Mouse (Mus musculus) myocyte (in vitro differentiated cells): ENCODE measurements around the gene Meltf. TPM values are rescaled to one million over a fixed set of nuclear protein-coding genes. Genes with fewer than 3 reads are reported as not detected.

ENCODE experiments used
- H3K27me3 ChIP-seq: one replicate; pipeline ENCODE4 v1.6.1; 2011; ENCODE audit not compliant: control insufficient read depth, insufficient read depth, insufficient read length
- H3K36me3 ChIP-seq: one replicate; pipeline ENCODE4 v1.6.1; 2011; ENCODE audit not compliant: control insufficient read depth, insufficient read depth
- H3K4me2 ChIP-seq: one replicate; pipeline ENCODE4 v1.6.1; 2011; ENCODE audit warnings: low read depth, control low read depth
- H3K4me3 ChIP-seq: one replicate; pipeline ENCODE4 v1.5.1; 2011; ENCODE audit warnings: mild to moderate bottlenecking, control low read depth, moderate library complexity
- H3K79me2 ChIP-seq: one replicate; pipeline ENCODE4 v1.6.1; 2011; ENCODE audit not compliant: control insufficient read depth, insufficient read depth
- H3ac ChIP-seq: one replicate; pipeline ENCODE4 v1.6.1; 2011; ENCODE audit not compliant: control insufficient read depth, insufficient read length
- CEBPB ChIP-seq: IDR thresholded peaks from 2 replicates; pipeline ENCODE4 v1.6.1; 2011; ENCODE audit warnings: mild to moderate bottlenecking, moderate library complexity; ENCODE audit not compliant: poor library complexity, insufficient read depth, severe bottlenecking
- E2F4 ChIP-seq: IDR thresholded peaks from one replicate; pipeline ENCODE4 v1.6.1; 2011; ENCODE audit warnings: mild to moderate bottlenecking, control low read depth, moderate library complexity; ENCODE audit not compliant: insufficient read depth
- MAX ChIP-seq: IDR thresholded peaks from one replicate; pipeline ENCODE4 v1.6.1; 2011; ENCODE audit warnings: low read depth, mild to moderate bottlenecking, control low read depth
- MYOD1 ChIP-seq, 3 experiments: IDR thresholded peaks; one replicate each; pipeline ENCODE4 v1.6.1; 2011; ENCODE audit warnings: control low read depth in 2 of 3, low read depth in 2 of 3, mild to moderate bottlenecking in 2 of 3, moderate library complexity in 1 of 3; ENCODE audit not compliant: insufficient read length in 2 of 3, control insufficient read depth in 1 of 3
- MYOG ChIP-seq, 3 experiments: IDR thresholded peaks; one replicate each; pipeline ENCODE4 v1.6.1; 2011; ENCODE audit warnings: control low read depth in 2 of 3, low read depth in 2 of 3, mild to moderate bottlenecking in 2 of 3; ENCODE audit not compliant: insufficient read length in 2 of 3, control insufficient read depth in 1 of 3, insufficient read depth in 1 of 3
- POLR2A ChIP-seq: IDR thresholded peaks from one replicate; pipeline ENCODE4 v1.6.1; 2011; ENCODE audit warnings: low read depth, mild to moderate bottlenecking, control low read depth, moderate library complexity; ENCODE audit not compliant: insufficient read length
- POLR2AphosphoS2 ChIP-seq: IDR thresholded peaks from one replicate; pipeline ENCODE4 v1.6.1; 2011; ENCODE audit warnings: low read depth, control low read depth; ENCODE audit not compliant: insufficient read length
- REST ChIP-seq: IDR thresholded peaks from one replicate; pipeline ENCODE4 v1.6.1; 2011; ENCODE audit warnings: mild to moderate bottlenecking, control low read depth, moderate library complexity; ENCODE audit not compliant: insufficient read depth, insufficient read length
- SRF ChIP-seq: IDR thresholded peaks from one replicate; pipeline ENCODE4 v1.6.1; 2011; ENCODE audit warnings: low read depth; ENCODE audit not compliant: control insufficient read depth, insufficient read length
- TCF12 ChIP-seq: IDR thresholded peaks from one replicate; pipeline ENCODE4 v1.6.1; 2011; ENCODE audit warnings: mild to moderate bottlenecking, control low read depth; ENCODE audit not compliant: poor library complexity, insufficient read depth, severe bottlenecking
- TCF3 ChIP-seq: IDR thresholded peaks from one replicate; pipeline ENCODE4 v1.6.1; 2011; ENCODE audit warnings: low read depth, control low read depth; ENCODE audit not compliant: insufficient read length
- USF1 ChIP-seq: IDR thresholded peaks from one replicate; pipeline ENCODE4 v1.6.1; 2011; ENCODE audit warnings: low read depth, mild to moderate bottlenecking, control low read depth, moderate library complexity
- polyA plus RNA-seq: library from polyadenylated mRNA; unstranded; fragments of >200 nt; fragmentation: generic; extraction: Trizol; gene quantifications from one replicate; pipeline ENCODE4 v1.2.1, GENCODE M21; 2012; ENCODE audit warnings: missing spikeins

Meltf gene
- polyA plus RNA-seq, 1 experiment, result not detected

DNA sequence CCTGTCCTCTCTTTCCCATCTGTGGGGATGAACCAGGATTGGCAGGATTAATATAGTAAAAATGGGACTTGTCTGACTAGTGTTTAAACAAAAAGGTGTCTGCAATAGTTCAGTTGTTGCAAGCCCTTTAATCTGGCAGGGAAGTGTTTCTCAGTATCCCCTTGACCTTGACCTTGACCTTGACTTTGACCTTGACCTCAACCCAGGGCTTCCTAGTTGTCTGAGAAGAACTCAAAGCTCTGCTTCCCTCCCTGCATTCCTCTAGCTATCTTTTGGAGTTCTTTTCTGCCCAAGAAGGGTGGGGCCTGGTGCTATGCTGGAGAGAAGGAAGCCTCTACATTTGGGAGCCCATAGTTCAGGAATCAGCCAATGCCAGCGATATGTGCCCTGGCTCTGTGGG, 23.3 kb downstream of the Meltf start:
- Histone ChIP-seq H3K4me2 (no peak overlapping the region), H3K79me2 (no peaks in the 10 kb centered on the region), H3K36me3 (no peaks in the 10 kb centered on the region), H3K4me3 (no peak overlapping the region), H3K27me3 (peaks cover 5% of the 10 kb centered on the region), H3ac (no peak overlapping the region)
- TF ChIP-seq MYOD1 (IDR thresholded peaks at IDR 0.05; ENCODE audit: control insufficient read depth in 1 of 3, insufficient read length in 2 of 3, low read depth in 2 of 3) (no peak), TCF12 (no peak), POLR2AphosphoS2 (no peak), MYOG (IDR thresholded peaks at IDR 0.05; ENCODE audit: control insufficient read depth in 1 of 3, insufficient read depth in 1 of 3, insufficient read length in 2 of 3, low read depth in 2 of 3) (no peak), CEBPB (no peak), TCF3 (no peak), E2F4 (no peak), SRF (no peak), POLR2A (no peak), REST (no peak), MAX (no peak), USF1 (no peak)

GRCm38 (mm10) chr16:31903239-31903638, 24.6 kb downstream of the Meltf start:
- TF ChIP-seq CEBPB (no peak), REST (no peak), SRF (no peak), TCF3 (no peak), MAX (no peak), POLR2A (no peak)
- Histone ChIP-seq H3K27me3 (peaks cover 5% of the 10 kb centered on the region), H3K79me2 (no peaks in the 10 kb centered on the region), H3K4me3 (no peak overlapping the region), H3K36me3 (no peaks in the 10 kb centered on the region), H3K4me2 (no peak overlapping the region), H3ac (no peak overlapping the region)

DNA sequence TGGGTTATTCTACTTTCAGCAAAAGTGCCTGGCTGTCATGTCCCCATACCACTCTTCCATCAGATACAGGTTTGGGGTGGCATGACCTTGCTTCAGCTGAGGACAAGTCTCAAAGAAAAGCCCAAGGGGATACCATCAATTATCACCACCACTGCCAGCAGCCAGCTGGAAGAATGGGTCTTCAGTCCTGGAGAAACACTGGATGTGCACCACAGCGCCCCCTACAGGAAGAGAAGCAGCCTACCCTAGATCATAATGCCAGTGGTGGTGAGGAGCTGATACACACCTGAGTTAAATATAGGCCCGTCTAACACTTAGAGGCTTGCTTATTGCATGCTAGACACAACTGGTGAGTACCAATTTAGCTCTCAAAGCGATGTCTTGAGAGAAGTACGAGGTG, 26.7 kb downstream of the Meltf start:
- Histone ChIP-seq H3K79me2 (no peaks in the 10 kb centered on the region), H3K27me3 (peaks cover 10% of the 10 kb centered on the region), H3K4me2 (no peak overlapping the region), H3K36me3 (no peaks in the 10 kb centered on the region), H3ac (no peak overlapping the region), H3K4me3 (no peak overlapping the region)
- no peak for TF ChIP-seq TCF3
- no peak for TF ChIP-seq TCF12
- no peak for TF ChIP-seq MYOD1 (IDR thresholded peaks at IDR 0.05; ENCODE audit: control insufficient read depth in 1 of 3, insufficient read length in 2 of 3, low read depth in 2 of 3)
- no peak for TF ChIP-seq MYOG (IDR thresholded peaks at IDR 0.05; ENCODE audit: control insufficient read depth in 1 of 3, insufficient read depth in 1 of 3, insufficient read length in 2 of 3, low read depth in 2 of 3)
- no peak for TF ChIP-seq CEBPB
- TF ChIP-seq POLR2A, result no peak
- TF ChIP-seq REST, result no peak
- no peak for TF ChIP-seq SRF
- TF ChIP-seq USF1, result no peak
- no peak for TF ChIP-seq POLR2AphosphoS2
- no peak for TF ChIP-seq MAX
- no peak for TF ChIP-seq E2F4

DNA sequence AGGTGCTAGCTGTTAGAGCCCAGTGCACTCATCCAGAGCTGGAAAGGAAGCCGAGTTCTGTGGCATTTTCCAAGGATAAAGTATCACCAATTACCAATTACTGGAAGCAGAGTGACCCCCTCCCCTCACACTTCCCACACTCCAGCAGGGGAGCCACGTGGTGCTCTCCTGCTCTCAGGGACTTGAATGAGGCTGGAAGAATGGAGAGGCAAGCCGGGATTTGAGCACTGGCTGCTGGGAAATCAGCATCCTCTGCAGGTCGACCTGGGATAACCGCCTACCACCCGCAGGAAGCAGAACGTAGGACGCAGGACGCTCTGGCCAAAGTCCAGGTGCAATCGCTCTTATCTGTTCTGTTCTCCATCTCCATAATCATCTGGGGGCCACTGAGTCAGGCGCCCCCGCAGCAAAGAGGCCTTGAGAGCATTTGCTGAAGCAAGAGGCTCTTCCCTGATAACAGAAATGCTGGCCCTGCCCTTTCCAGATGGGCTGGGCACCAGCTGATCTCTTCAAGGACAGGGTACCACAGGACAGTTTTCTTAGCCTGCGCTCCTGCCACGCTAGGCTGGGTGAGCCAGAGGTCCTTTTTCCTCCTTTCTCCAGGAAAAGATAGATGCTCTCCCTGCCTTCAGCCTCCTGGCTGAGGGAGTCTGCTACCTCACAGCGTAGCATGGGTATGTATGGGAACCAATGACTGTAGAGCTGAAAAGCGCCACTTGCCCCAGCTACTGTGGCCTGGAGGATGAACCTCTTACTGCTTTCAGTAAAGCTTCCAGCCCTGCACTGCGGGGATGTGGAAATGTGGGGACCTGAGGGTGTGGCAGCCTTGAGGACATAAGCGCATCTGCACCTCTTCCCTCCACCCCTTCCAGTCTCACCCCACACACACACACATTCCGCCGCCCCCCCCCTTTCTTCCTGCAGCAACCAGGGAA, 27.5 kb downstream of the Meltf start:
- no peak for TF ChIP-seq SRF
- no peak for TF ChIP-seq POLR2A
- no peak for TF ChIP-seq POLR2AphosphoS2
- no peak for TF ChIP-seq TCF3
- no peak for TF ChIP-seq TCF12
- no peak for TF ChIP-seq REST
- no peak for TF ChIP-seq MYOD1 (IDR thresholded peaks at IDR 0.05; ENCODE audit: control insufficient read depth in 1 of 3, insufficient read length in 2 of 3, low read depth in 2 of 3)
- no peak for TF ChIP-seq E2F4
- TF ChIP-seq CEBPB, result no peak
- TF ChIP-seq MAX, result no peak
- no peak overlapping the region for H3K4me3 ChIP-seq
- no peaks in the 10 kb centered on the region for H3K79me2 ChIP-seq
- peaks cover 10% of the 10 kb centered on the region for H3K27me3 ChIP-seq
- H3K4me2 ChIP-seq, result no peak overlapping the region
- H3K36me3 ChIP-seq, result no peaks in the 10 kb centered on the region
- H3ac ChIP-seq, result no peak overlapping the region
